Mouse (Mus musculus) lung, postnatal 0 days (tissue): ENCODE measurements around the gene Fam19a3.
A peak's percentile ranks its signal among the peaks of the same experiment; 100 is the strongest.

Source experiments
- CTCF ChIP-seq: IDR thresholded peaks from 2 replicates; pipeline ENCODE4 v1.5.1; 2016; ENCODE audit warnings: antibody characterized with exemption, mild to moderate bottlenecking
- EP300 ChIP-seq: IDR thresholded peaks from 2 replicates; pipeline ENCODE4 v1.6.1; 2016; ENCODE audit warnings: antibody characterized with exemption, mild to moderate bottlenecking, control low read depth

DNA sequence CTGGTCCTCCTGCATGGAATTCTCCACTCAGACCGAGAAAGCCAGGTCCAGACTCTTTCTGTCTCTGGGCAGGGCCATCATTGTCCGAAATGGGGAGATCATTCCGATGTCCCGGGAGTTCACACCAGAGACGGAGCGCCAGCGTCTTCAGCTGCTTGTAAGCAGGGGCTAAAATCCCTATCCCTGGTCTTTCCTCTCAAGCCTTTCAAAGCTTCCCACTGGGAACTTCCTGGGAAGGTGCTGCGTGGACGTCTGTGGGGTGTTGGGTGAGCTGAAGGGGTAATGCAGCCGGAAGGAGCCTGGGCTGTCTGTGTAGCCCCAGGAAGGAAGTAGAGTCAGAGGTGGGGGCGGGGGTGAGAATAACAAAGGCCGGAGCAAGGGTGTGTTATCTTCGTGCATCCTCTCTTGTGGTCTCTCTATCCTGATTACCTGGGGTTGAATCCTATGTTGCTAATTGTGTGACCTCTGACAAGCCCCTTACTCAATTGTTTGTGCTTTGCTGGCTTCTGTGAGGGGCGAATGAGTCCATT lies 2.4 kb upstream of the Fam19a3 start:
- no peak for TF ChIP-seq CTCF
- peak; percentile 64 for TF ChIP-seq EP300
